Mouse (Mus musculus): ENCODE measurements around the gene Tas2r103.

Gene Tas2r103

GRCm38 (mm10) chr6:133037001-133037400 lies at the start of gene Tas2r103:
Gene Tas2r103, minus strand, starts transcription at chr6:133037101.
- no peak for DNase-seq (ENCODE audit: low read depth)

- no peak for DNase-seq (ENCODE audit: low read depth)
Measured at GRCm38 (mm10) chr6:133055716-133056115, 18.8 kb upstream of the Tas2r103 start, which contains the start of gene Tas2r140. Gene Tas2r140, minus strand, starts transcription at chr6:133055816.

All from fibroblast of lung, adult 2 months (primary cell).